Mouse (Mus musculus) heart, postnatal 0 days (tissue): ENCODE measurements around the gene Gm10272. TPM values are rescaled to one million over a fixed set of nuclear protein-coding genes. Genes with fewer than 3 reads are reported as not detected.

Source experiments
- ATAC-seq: fragments of 200-750 bp; cut with Nextera tagmentation; 2 replicates; pipeline ENCODE4 v1.8.0; 2017; ENCODE audit warnings: low read depth, moderate number of reproducible peaks, moderate library complexity; ENCODE audit not compliant: insufficient read depth
- DNase-seq: peaks from one replicate; pipeline ENCODE4 v3.0.0-alpha.2; 2016; ENCODE audit warnings: low spot score
- H3K27ac ChIP-seq: fragments of 300-500 bp; sonication (generic); 2 replicates; pipeline ENCODE4 v1.5.1; 2014; ENCODE audit warnings: low read depth, mild to moderate bottlenecking
- H3K27me3 ChIP-seq: fragments of 300-500 bp; sonication (generic); 2 replicates; pipeline ENCODE4 v1.6.1; 2014; ENCODE audit warnings: low read length, mixed read lengths; ENCODE audit not compliant: control insufficient read depth, insufficient read depth
- H3K36me3 ChIP-seq: fragments of 300-500 bp; sonication (generic); replicated peaks from 2 replicates; pipeline ENCODE4 v1.6.1; 2014; ENCODE audit warnings: low read length, mixed read lengths; ENCODE audit not compliant: control insufficient read depth, insufficient read depth
- H3K4me1 ChIP-seq: fragments of 300-500 bp; sonication (generic); 2 replicates; pipeline ENCODE4 v1.6.1; 2014; ENCODE audit warnings: antibody characterized with exemption; ENCODE audit not compliant: control insufficient read depth, insufficient read depth
- H3K4me2 ChIP-seq: fragments of 300-500 bp; sonication (generic); 2 replicates; pipeline ENCODE4 v1.6.1; 2014; ENCODE audit warnings: low read depth, mild to moderate bottlenecking, low read length, moderate library complexity
- H3K4me3 ChIP-seq: fragments of 300-500 bp; sonication (generic); 2 replicates; pipeline ENCODE4 v1.5.1; 2014; ENCODE audit warnings: low read depth, low read length
- H3K9ac ChIP-seq: fragments of 300-500 bp; sonication (generic); replicated peaks from 2 replicates; pipeline ENCODE4 v1.6.1; 2014; ENCODE audit warnings: low read depth, low read length, mixed read lengths
- H3K9me3 ChIP-seq: fragments of 300-500 bp; sonication (generic); replicated peaks from 2 replicates; pipeline ENCODE4 v1.6.1; 2016; ENCODE audit warnings: low read length; ENCODE audit not compliant: control insufficient read depth
- CTCF ChIP-seq: IDR thresholded peaks from 2 replicates; pipeline ENCODE4 v1.5.1; 2016; ENCODE audit warnings: antibody characterized with exemption, control low read depth, low read depth
- EP300 ChIP-seq: IDR thresholded peaks from 2 replicates; pipeline ENCODE4 v1.6.1; 2016; ENCODE audit warnings: antibody characterized with exemption, low read depth
- WGBS: fragments of 180-500 bp; shearing (Covaris S2); extraction: QIAGEN DNeasy Blood & Tissue Kit; methylation state at CpG from one replicate; pipeline ENCODE4 v1.1.7; 2014; 5-methylcytosine and 5-hydroxymethylcytosine counted together
- polyA plus RNA-seq: library from polyadenylated mRNA; unstranded; fragments of >200 nt; fragmentation: Nextera tagmentation; extraction: Ambion mirVana; gene quantifications from 2 replicates; pipeline ENCODE4 v1.2.1, GENCODE M21; 2015
- total RNA-seq: library from RNA; depleted of rRNA; stranded (reverse); fragments of >200 nt; gene quantifications from 2 replicates; pipeline ENCODE4 v1.2.3, GENCODE M21; 2014; ENCODE audit warnings: low replicate concordance; rRNA removed

Gene Gm10272
- total RNA-seq (not detected in 2 replicates), polyA plus RNA-seq (not detected in 2 replicates)

- no peak within 1 kb of the TSS for H3K4me3 ChIP-seq
- TF ChIP-seq CTCF (no peak), EP300 (no peak)
- H3K27ac ChIP-seq: no peak within 1 kb of the TSS
- DNase-seq (no peak), ATAC-seq (no peak)
- H3K36me3 ChIP-seq: no peaks in the 10 kb centered on the region
- H3K27me3 ChIP-seq: no peaks in the 10 kb centered on the region
- WGBS: 87% methylated on average over 1 of the region's 1 CpGs
- H3K9ac ChIP-seq: no peak within 1 kb of the TSS
- H3K4me1 ChIP-seq: no peaks in the 10 kb centered on the region
- peaks cover 12% of the 10 kb centered on the region; the same call in 1 of the 2 replicates for H3K9me3 ChIP-seq
- H3K4me2 ChIP-seq: no peak within 1 kb of the TSS
Measured at GRCm38 (mm10) chr10:77706326-77706725, at the start of gene Gm10272. TSS of gene Gm10272 (plus strand) at chr10:77706626.

- DNase-seq (no peak), ATAC-seq (peak; percentile 30; the same call in 1 of the 2 replicates)
- Histone ChIP-seq H3K9ac (no peak overlapping the region), H3K27me3 (no peaks in the 10 kb centered on the region), H3K36me3 (no peaks in the 10 kb centered on the region), H3K4me3 (no peak overlapping the region), H3K4me2 (no peak overlapping the region), H3K9me3 (no peaks in the 10 kb centered on the region), H3K27ac (no peak overlapping the region), H3K4me1 (no peaks in the 10 kb centered on the region)
- 55% methylated on average over 15 of the region's 15 CpGs for WGBS
- TF ChIP-seq CTCF: no peak
- no peak for TF ChIP-seq EP300
Measured at GRCm38 (mm10) chr10:77658286-77658994, 48.0 kb upstream of the Gm10272 start.

GRCm38 (mm10) chr10:77663949-77664665 is 42.3 kb upstream of the Gm10272 start:
- no peak overlapping the region for H3K9ac ChIP-seq
- H3K27me3 ChIP-seq: no peaks in the 10 kb centered on the region
- DNase-seq: no peak
- no peaks in the 10 kb centered on the region for H3K36me3 ChIP-seq
- ATAC-seq: no peak
- H3K4me3 ChIP-seq: no peak overlapping the region
- no peaks in the 10 kb centered on the region for H3K9me3 ChIP-seq
- H3K4me2 ChIP-seq: no peak overlapping the region
- no peak overlapping the region for H3K27ac ChIP-seq
- no peak for TF ChIP-seq EP300
- WGBS: 36% methylated on average over 43 of the region's 43 CpGs
- H3K4me1 ChIP-seq: no peaks in the 10 kb centered on the region

GRCm38 (mm10) chr10:77666342-77666741 is 40.1 kb upstream of the Gm10272 start:
- TF ChIP-seq CTCF (no peak), EP300 (no peak)
- Histone ChIP-seq H3K9ac (no peak overlapping the region), H3K4me2 (no peak overlapping the region), H3K4me3 (no peak overlapping the region), H3K27ac (no peak overlapping the region), H3K4me1 (no peaks in the 10 kb centered on the region), H3K27me3 (no peaks in the 10 kb centered on the region), H3K36me3 (no peaks in the 10 kb centered on the region), H3K9me3 (no peaks in the 10 kb centered on the region)
- ATAC-seq (peak; percentile 36; the same call in 1 of the 2 replicates), DNase-seq (no peak)
- WGBS: 70% methylated on average over 8 of the region's 8 CpGs

GRCm38 (mm10) chr10:77667402-77667801 is 39.0 kb upstream of the Gm10272 start:
- no peak for ATAC-seq
- Histone ChIP-seq H3K27me3 (no peaks in the 10 kb centered on the region), H3K36me3 (no peaks in the 10 kb centered on the region), H3K4me1 (no peaks in the 10 kb centered on the region), H3K4me2 (no peak overlapping the region), H3K9me3 (no peaks in the 10 kb centered on the region), H3K27ac (no peak overlapping the region), H3K4me3 (no peak overlapping the region), H3K9ac (no peak overlapping the region)
- no peak for TF ChIP-seq CTCF
- no peak for TF ChIP-seq EP300
- 59% methylated on average over 4 of the region's 4 CpGs for WGBS
- DNase-seq: no peak
